Mouse (Mus musculus) MEL (cell line): ENCODE results near the gene Card11.

Source experiments
- CTCF ChIP-seq, 3 experiments: IDR thresholded peaks in 2 of 3; conservative IDR thresholded peaks in 1 of 3; 2 replicates each; pipeline ENCODE4 v1.5.1; 2011 to 2012; ENCODE audit warnings: low read length in 3 of 3, low read depth in 2 of 3, mild to moderate bottlenecking in 2 of 3, improper control_type of control experiment in 1 of 3, inconsistent platforms in 1 of 3, mixed read lengths in 1 of 3, moderate library complexity in 1 of 3; ENCODE audit not compliant: control insufficient read depth in 1 of 3, insufficient read depth in 1 of 3, poor library complexity in 1 of 3, severe bottlenecking in 1 of 3
- E2F4 ChIP-seq: IDR thresholded peaks from 2 replicates; pipeline ENCODE4 v1.6.1; 2011; ENCODE audit warnings: low read depth, low read length, improper control_type of control experiment, borderline replicate concordance
- EP300 ChIP-seq, 2 experiments: IDR thresholded peaks; 2 replicates each; pipeline ENCODE4 v1.6.1; 2011; ENCODE audit warnings: improper control_type of control experiment in 2 of 2, low read length in 2 of 2, low read depth in 1 of 2, mild to moderate bottlenecking in 1 of 2
- MAFK ChIP-seq: IDR thresholded peaks from 2 replicates; pipeline ENCODE4 v1.6.1; 2011; ENCODE audit warnings: low read depth, mild to moderate bottlenecking, low read length, improper control_type of control experiment, borderline replicate concordance
- MEF2A ChIP-seq: IDR thresholded peaks from 2 replicates; pipeline ENCODE4 v1.6.1; 2014; ENCODE audit warnings: low read depth, mild to moderate bottlenecking, inconsistent platforms, low read length, improper control_type of control experiment; ENCODE audit not compliant: poor library complexity, insufficient replicate concordance, severe bottlenecking; ENCODE audit errors: extremely low read depth
- NELFE ChIP-seq: IDR thresholded peaks from 2 replicates; pipeline ENCODE4 v1.6.1; 2011; ENCODE audit warnings: low read depth, low read length, improper control_type of control experiment
- POLR2A ChIP-seq, 2 experiments: IDR thresholded peaks; 2 replicates each; pipeline ENCODE4 v1.6.1; 2011 to 2012; ENCODE audit warnings: low read length in 2 of 2, mild to moderate bottlenecking in 2 of 2, control low read depth in 1 of 2, improper control_type of control experiment in 1 of 2, low read depth in 1 of 2, moderate library complexity in 1 of 2; ENCODE audit not compliant: control insufficient read depth in 1 of 2, insufficient read depth in 1 of 2, poor library complexity in 1 of 2
- POLR2AphosphoS2 ChIP-seq: IDR thresholded peaks from 2 replicates; pipeline ENCODE4 v1.6.1; 2011; ENCODE audit warnings: low read length, improper control_type of control experiment
- RCOR1 ChIP-seq: IDR thresholded peaks from 2 replicates; pipeline ENCODE4 v1.6.1; 2012; ENCODE audit warnings: low read depth, mild to moderate bottlenecking, inconsistent platforms, low read length, improper control_type of control experiment
- TCF12 ChIP-seq: IDR thresholded peaks from 2 replicates; pipeline ENCODE4 v1.6.1; 2014; ENCODE audit warnings: low read depth, mild to moderate bottlenecking, inconsistent platforms, low read length, improper control_type of control experiment, moderate library complexity
- USF1 ChIP-seq: IDR thresholded peaks from 2 replicates; pipeline ENCODE4 v1.6.1; 2014; ENCODE audit warnings: low read depth, mild to moderate bottlenecking, inconsistent platforms, low read length, improper control_type of control experiment, moderate library complexity
- ZC3H11A ChIP-seq: IDR thresholded peaks from 2 replicates; pipeline ENCODE4 v1.6.1; 2012; ENCODE audit warnings: low read depth, mild to moderate bottlenecking, inconsistent platforms, low read length, improper control_type of control experiment

GRCm38 (mm10) chr5:140951801-140952200, 48.6 kb downstream of the Card11 start:
- TF ChIP-seq EP300 (IDR thresholded peaks at IDR 0.05; ENCODE audit: low read depth in 1 of 2, low read length in 2 of 2) (no peak), CTCF (IDR thresholded peaks at IDR 0.05 in 2 of 3, conservative IDR thresholded peaks at IDR 0.05 in 1 of 3; ENCODE audit: control insufficient read depth in 1 of 3, insufficient read depth in 1 of 3, low read depth in 2 of 3, low read length in 3 of 3, poor library complexity in 1 of 3, severe bottlenecking in 1 of 3) (no peak), POLR2A (IDR thresholded peaks at IDR 0.05; ENCODE audit: control insufficient read depth in 1 of 2, insufficient read depth in 1 of 2, low read depth in 1 of 2, low read length in 2 of 2, poor library complexity in 1 of 2) (no peak), E2F4 (no peak), NELFE (no peak), RCOR1 (no peak), POLR2AphosphoS2 (no peak), MAFK (no peak), TCF12 (no peak), MEF2A (no peak), ZC3H11A (no peak), USF1 (no peak)
